Mouse (Mus musculus) liver, adult 2 months (tissue): ENCODE measurements around the gene Per3. TPM values are rescaled to one million over a fixed set of nuclear protein-coding genes. Genes with fewer than 3 reads are reported as not detected.

ENCODE experiments used
- DNase-seq: peaks from one replicate; pipeline ENCODE4 v3.0.0-alpha.2; 2011; ENCODE audit warnings: low read depth, low spot score; ENCODE audit errors: extremely low read depth
- H3K27ac ChIP-seq: fragments of 200-500 bp; replicated peaks from 2 replicates; pipeline ENCODE4 v1.5.1; 2012; ENCODE audit warnings: low read depth, mild to moderate bottlenecking, control low read depth, inconsistent platforms, low read length; ENCODE audit not compliant: insufficient read depth
- H3K27me3 ChIP-seq: fragments of 200-500 bp; 2 replicates; pipeline ENCODE4 v1.6.1; 2012; ENCODE audit warnings: mild to moderate bottlenecking, moderate library complexity, low read length, inconsistent platforms; ENCODE audit not compliant: control insufficient read depth, insufficient read depth
- H3K36me3 ChIP-seq: fragments of 200-500 bp; 2 replicates; pipeline ENCODE4 v1.6.1; 2012; ENCODE audit warnings: low read length, inconsistent platforms; ENCODE audit not compliant: control insufficient read depth, insufficient read depth
- H3K4me1 ChIP-seq: fragments of 200-500 bp; 2 replicates; pipeline ENCODE4 v1.6.1; 2011; ENCODE audit warnings: low read length; ENCODE audit not compliant: control insufficient read depth, insufficient read depth
- H3K4me3 ChIP-seq: fragments of 200-500 bp; 2 replicates; pipeline ENCODE4 v1.5.1; 2011; ENCODE audit warnings: low read depth, mild to moderate bottlenecking, control low read depth, low read length, moderate library complexity; ENCODE audit not compliant: insufficient read depth
- H3K79me2 ChIP-seq: fragments of 200-500 bp; 2 replicates; pipeline ENCODE4 v1.6.1; 2012; ENCODE audit warnings: inconsistent platforms, mild to moderate bottlenecking, low read length, moderate library complexity; ENCODE audit not compliant: control insufficient read depth, insufficient read depth
- H3K9ac ChIP-seq: fragments of 200-500 bp; 2 replicates; pipeline ENCODE4 v1.6.1; 2012; ENCODE audit warnings: low read depth, mild to moderate bottlenecking, control low read depth, inconsistent platforms, low read length
- CTCF ChIP-seq: fragments of 200-500 bp; IDR thresholded peaks from 2 replicates; pipeline ENCODE4 v1.5.1; 2011; ENCODE audit warnings: low read depth, low read length, control low read depth
- POLR2A ChIP-seq: fragments of 200-500 bp; IDR thresholded peaks from 2 replicates; pipeline ENCODE4 v1.6.1; 2011; ENCODE audit warnings: low read length, control low read depth; ENCODE audit not compliant: insufficient read depth; ENCODE audit errors: extremely low read depth
- WGBS: fragments of 180-500 bp; shearing (Covaris S2); methylation state at CpG from one replicate; pipeline ENCODE4 v1.1.7; 2018; 5-methylcytosine and 5-hydroxymethylcytosine counted together
- polyA plus RNA-seq: library from polyadenylated mRNA; depleted of rRNA; stranded (reverse); fragments of >200 nt; gene quantifications from 2 replicates; pipeline ENCODE4 v1.2.3, GENCODE M21; 2012
- total RNA-seq: library from RNA; depleted of rRNA; stranded (reverse); fragments of >200 nt; gene quantifications from 2 replicates; pipeline ENCODE4 v1.2.3, GENCODE M21; 2014

Gene Per3
- total and polyA plus RNA-seq, 2 experiments: 4.0 to 28.9 TPM

DNA sequence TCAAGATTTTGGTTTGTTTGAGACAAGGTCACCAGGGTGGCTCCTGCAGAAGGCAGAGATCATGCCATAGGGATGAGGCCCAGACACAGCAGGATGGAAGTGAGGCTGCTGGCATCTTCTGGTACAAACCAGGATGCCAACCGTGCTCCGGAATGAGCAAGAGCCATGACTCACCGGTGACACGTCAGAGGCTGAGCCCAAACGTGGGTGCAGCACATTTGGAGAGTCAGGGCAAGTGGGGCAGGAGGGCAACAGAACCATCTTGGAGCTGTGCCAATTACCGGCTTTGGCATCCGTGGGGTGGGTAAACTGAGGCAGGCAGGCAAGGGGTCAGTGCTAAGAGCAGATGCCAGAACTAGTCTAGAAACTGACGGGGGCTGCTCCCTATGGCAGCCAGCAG is 71.2 kb downstream of the Per3 start:
- no peak for TF ChIP-seq POLR2A
- no peak for TF ChIP-seq CTCF
- Histone ChIP-seq H3K79me2 (no peaks in the 10 kb centered on the region), H3K4me3 (no peak overlapping the region), H3K36me3 (no peaks in the 10 kb centered on the region), H3K27ac (no peak overlapping the region), H3K9ac (no peak overlapping the region), H3K27me3 (no peaks in the 10 kb centered on the region), H3K4me1 (no peaks in the 10 kb centered on the region)
- no peak for DNase-seq
- WGBS: 80% methylated on average over 8 of the region's 8 CpGs

DNA sequence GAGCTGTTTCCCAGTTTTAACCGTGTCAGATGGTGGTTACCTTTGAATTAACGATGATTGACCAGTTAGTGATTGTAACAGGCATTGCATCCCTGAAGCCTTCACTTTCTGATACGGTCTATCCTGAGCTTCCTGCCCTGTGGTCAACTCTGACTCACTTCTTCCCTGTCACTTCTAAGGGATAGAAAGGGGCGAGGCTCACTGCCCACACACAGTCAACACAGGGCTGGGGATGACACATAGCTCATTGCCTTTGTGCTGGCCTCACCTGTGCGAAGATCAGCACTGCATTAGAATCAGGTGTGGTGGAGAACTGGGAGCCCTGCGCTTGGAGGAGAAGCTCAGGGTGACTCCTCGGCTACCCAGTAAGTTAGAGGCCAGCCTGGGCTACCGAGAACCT is 75.5 kb downstream of the Per3 start:
- Histone ChIP-seq H3K9ac (no peak overlapping the region), H3K36me3 (no peaks in the 10 kb centered on the region), H3K4me3 (no peak overlapping the region), H3K27ac (no peak overlapping the region), H3K79me2 (no peaks in the 10 kb centered on the region), H3K4me1 (no peaks in the 10 kb centered on the region), H3K27me3 (no peaks in the 10 kb centered on the region)
- WGBS: 86% methylated on average over 8 of the region's 8 CpGs
- no peak for DNase-seq
- TF ChIP-seq POLR2A: no peak

DNA sequence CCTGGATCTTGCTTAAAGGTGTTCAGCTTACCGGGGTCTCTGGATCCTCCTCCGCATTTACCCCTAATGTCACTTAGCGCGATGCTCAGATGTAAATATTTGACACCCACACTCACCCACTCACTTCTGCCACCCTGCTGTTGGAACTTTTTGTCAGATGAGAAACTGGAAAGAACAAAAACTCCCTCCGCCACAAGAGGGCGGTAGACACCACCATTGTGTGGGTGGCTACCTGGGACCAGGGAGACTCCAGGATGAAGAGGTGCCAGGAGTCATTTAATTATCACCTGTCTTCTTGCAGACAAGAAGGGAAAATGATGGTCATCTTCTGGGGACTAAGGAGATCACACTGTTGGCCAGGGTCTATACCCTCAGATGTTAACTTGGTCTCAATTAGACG is 77.9 kb downstream of the Per3 start:
- no peaks in the 10 kb centered on the region for H3K79me2 ChIP-seq
- H3K27ac ChIP-seq: no peak overlapping the region
- no peaks in the 10 kb centered on the region for H3K36me3 ChIP-seq
- no peak overlapping the region for H3K9ac ChIP-seq
- H3K4me1 ChIP-seq: no peaks in the 10 kb centered on the region
- WGBS: 13% methylated on average over 7 of the region's 7 CpGs
- peak; percentile 28 for DNase-seq
- TF ChIP-seq POLR2A: no peak
- peak; percentile 68 for TF ChIP-seq CTCF
- no peak overlapping the region for H3K4me3 ChIP-seq
- H3K27me3 ChIP-seq: no peaks in the 10 kb centered on the region

DNA sequence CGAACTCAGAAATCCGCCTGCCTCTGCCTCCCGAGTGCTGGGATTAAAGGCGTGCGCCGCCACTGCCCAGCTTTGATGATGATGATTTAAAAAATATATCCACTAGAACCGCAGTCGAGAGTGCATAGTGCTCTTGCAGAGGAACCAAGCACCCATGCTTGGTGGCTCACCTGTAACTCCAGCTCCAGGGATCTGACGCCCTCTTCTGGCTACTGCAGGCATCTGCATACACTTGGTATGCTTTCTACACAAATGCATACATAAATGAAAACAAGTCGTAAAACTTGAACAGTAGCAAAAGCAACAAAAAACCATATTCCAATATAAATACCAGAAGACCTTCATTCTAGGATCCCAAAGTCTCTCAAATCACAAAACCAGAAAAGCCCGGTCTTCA is 78.9 kb downstream of the Per3 start:
- TF ChIP-seq POLR2A: no peak
- peak; percentile 44; the same call in 1 of the 2 replicates for TF ChIP-seq CTCF
- no peaks in the 10 kb centered on the region for H3K4me1 ChIP-seq
- H3K4me3 ChIP-seq: no peak overlapping the region
- 66% methylated on average over 11 of the region's 11 CpGs for WGBS
- H3K27me3 ChIP-seq: no peaks in the 10 kb centered on the region
- no peak overlapping the region for H3K27ac ChIP-seq
- DNase-seq: no peak
- no peaks in the 10 kb centered on the region for H3K79me2 ChIP-seq
- no peak overlapping the region for H3K9ac ChIP-seq
- H3K36me3 ChIP-seq: no peaks in the 10 kb centered on the region

DNA sequence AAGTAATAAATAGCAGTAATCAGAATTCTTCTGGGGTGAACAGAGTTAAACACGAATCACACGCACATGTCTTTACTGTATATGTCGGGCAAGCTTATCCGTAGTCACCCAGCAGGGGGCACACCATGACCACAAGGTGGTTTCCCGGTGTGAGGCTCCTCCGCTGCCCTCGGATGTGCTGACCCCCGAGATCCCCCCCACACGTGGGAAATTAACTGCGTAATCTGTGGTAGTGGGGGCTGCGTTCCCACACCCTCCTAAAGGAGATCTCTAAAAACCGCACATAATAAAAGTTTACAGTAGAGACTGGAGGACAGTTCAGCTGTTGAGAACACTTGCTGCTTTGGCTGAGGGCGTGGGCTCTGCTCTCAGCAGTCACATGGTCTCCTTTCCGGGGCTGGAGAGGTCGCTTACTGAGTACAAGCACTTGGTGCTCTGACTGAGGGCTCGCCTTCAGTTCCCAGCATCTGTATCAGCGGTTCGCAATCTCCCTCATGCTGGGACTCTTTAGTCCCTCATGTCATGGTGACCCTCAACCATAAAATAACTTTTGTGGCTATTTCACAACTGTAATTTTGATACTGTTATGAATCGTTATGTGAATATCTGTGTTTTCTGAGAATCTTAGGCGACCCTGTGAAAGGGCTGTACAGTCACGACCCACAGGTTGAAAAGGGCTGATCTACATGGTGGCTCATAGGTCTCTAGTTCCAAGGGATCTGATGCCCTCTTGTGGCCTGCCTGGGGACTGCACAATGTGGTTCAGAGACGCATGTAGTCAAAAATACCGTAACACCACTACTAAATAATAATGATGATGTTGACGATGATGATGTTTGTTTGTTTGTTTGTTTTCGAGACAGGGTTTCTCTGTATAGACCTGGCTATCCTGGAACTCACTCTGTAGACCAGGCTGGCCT is 79.6 kb downstream of the Per3 start:
- peak; percentile 59 for DNase-seq
- Histone ChIP-seq H3K36me3 (no peaks in the 10 kb centered on the region), H3K27me3 (no peaks in the 10 kb centered on the region), H3K27ac (no peak overlapping the region), H3K4me3 (peak overlapping the region; percentile 3; the same call in 1 of the 2 replicates), H3K9ac (no peak overlapping the region), H3K79me2 (no peaks in the 10 kb centered on the region), H3K4me1 (no peaks in the 10 kb centered on the region)
- WGBS: 8% methylated on average over 25 of the region's 25 CpGs
- TF ChIP-seq POLR2A (no peak), CTCF (peak; percentile 86)

DNA sequence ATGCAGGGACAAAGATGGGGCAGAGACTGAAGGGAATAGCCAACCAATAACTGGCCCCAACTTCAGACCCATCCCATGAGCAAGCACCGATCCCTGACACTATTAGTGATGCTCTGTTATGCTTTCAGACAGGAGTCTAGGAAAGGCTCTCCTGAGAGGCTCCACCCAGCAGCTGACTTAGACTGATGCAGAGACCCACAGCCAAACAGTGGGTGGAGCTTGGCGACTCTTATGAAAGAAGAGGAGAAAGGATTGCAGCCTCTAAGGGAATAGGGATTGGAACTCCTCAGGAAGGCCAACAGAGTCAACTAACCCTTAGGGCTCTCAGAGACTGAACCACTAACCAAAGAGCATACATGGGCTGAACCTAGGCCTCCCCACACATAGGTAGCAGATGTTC is 80.8 kb downstream of the Per3 start:
- Histone ChIP-seq H3K4me3 (no peak overlapping the region), H3K9ac (no peak overlapping the region), H3K79me2 (no peaks in the 10 kb centered on the region), H3K27ac (no peak overlapping the region), H3K4me1 (no peaks in the 10 kb centered on the region), H3K36me3 (no peaks in the 10 kb centered on the region), H3K27me3 (no peaks in the 10 kb centered on the region)
- TF ChIP-seq CTCF: no peak
- no peak for TF ChIP-seq POLR2A
- DNase-seq: no peak
- WGBS: 75% methylated on average over 2 of the region's 2 CpGs
